Mouse (Mus musculus) MEL-GATA-1-ER (cell line): ENCODE measurements around the gene Trpm6.

Experiments
- DNase-seq: peaks from one replicate; pipeline ENCODE4 v3.0.0-alpha.2; 2012; ENCODE audit warnings: low read depth; ENCODE audit errors: extremely low read depth

Trpm6 gene

DNA sequence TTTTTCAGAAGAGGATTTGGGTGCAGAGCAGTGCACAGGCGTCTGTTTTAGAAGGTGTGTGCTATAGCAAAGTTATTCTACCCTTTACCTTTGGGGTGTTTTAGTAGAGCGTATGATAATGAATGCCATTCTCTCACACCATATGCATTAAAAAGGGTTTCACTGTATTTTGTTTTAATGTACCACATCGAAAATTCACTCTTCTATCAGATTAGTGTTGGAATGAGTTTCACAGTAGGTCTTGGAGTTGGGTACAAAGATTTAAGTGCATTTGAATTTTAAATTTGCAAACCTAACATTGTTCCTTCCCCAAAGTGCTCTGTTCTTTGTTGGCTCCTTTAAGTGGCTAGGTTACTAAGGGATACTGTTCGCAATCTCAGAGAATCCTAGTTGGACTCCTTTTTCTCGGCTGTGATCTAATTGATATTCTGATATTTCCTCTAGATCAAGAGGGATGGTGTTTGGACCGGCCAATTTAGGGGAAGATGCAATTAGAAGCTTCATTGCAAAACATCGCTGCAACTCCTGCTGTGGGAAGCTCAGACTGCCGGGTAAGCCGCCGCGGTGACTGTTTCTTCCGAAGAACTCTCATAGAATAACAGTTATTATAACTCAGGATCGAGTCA lies 138.8 kb downstream of the Trpm6 start:
- no peak for DNase-seq

DNA sequence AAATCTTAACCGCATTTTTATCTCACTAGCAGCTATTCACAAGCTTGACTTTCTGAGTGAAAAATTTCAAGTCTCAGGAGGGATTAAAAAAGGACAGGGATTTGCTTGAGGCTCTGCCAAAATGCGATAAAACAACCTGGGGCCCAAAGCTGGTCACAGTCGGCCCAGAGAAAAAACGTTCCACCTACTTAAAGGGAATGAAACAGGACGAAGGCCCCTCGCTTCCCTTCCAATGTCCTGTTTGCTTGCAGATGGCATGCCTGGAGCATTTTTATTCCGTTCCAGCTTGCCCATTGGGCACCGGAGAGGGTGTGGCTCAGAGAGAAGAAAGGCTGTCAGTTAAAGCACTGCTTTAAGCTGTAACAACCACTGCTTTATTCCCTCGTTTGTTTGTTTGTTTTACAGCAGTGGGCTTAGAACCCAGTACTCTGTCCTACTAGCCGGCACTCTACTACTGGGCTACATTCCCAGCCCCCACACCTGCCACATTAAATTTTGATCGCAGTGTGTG lies 139.4 kb downstream of the Trpm6 start:
- DNase-seq, result no peak

DNA sequence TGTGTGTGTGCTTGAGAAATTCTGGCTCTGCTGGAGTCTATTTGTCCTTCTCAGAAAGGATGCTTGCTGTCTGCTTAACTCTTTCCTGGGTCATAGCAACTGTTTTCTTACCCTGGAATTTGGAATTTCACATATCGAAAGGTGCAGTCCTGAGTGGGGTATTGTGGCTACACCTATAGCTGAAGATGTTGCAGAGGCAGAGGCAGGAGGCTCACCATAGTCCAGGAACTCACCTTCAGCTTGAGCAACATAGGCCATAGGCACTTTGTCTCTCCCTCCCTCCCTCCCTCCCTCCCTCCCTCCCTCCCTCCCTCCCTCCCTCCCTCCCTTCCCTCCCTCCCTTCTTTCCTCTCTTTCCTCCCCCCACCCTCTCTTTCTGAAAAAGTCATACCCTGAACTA lies 139.8 kb downstream of the Trpm6 start:
- DNase-seq, result no peak

DNA sequence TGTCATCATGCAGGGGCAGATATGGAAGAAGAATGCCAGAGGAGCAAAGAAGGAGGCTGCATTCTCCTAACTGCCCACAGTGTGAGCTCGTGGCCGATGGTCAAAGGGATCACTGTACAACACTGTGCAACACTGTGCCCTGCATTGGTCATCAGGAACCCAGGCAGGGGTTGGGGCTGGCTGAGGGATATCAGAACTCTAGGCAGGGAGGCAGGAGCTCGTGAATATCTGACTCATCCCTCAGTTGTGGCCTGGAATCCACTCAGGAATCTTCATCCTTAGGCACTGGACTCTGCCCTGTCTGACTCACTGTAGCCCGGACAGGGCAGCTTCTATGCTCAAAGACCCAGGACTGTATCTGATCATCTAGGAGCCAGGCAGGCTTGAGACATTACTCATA lies 140.4 kb downstream of the Trpm6 start:
- DNase-seq, result no peak

DNA sequence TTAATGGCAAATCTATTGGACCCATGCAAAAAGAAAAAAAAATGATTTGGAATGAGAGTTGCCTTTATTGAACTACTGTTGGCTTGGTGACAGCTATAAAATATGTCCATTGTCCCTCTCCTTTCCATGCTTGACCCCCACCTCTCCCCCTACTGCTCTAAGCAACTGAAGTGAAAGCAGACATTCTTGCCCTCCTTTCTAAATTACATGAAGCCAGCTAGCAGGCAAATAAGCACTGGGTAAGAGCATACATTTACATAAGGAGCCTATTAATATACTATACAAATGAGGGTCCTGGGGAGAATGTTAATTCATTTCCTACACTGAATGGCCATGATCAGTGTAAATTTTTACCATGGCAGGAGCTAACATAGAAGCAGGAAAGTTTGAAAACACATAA lies 148.5 kb downstream of the Trpm6 start:
- DNase-seq, result no peak

DNA sequence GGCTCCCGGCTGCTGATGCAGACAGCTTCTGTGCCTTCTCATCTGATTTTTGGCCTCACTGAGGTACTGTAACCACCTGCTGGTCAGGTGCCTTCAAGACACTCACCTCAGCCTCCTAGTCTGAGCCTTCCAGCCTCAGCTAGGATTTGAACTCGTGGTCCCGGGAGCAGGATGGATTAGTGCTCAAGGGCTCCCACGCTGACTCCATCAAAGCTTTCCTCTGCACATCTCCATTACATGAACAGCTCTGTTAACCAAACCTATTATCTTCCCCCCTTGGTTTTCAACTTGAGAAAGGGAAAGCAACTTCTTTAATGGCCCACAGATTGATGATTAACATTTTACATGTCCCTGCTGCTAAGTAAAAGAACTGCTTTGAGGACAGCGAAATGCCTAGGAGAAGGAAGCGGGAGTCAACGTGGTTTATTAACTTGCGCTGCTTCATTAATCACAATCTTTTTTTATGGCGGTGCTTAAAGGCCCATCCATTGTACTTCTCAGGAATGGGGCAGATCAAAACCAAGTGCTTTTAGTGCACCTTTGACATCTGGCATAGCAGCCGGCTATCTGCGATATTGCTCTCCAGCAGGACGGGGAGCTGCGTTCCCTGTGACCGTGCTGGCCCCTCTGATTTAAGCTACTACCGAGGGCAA lies 152.4 kb downstream of the Trpm6 start:
- DNase-seq, result no peak

DNA sequence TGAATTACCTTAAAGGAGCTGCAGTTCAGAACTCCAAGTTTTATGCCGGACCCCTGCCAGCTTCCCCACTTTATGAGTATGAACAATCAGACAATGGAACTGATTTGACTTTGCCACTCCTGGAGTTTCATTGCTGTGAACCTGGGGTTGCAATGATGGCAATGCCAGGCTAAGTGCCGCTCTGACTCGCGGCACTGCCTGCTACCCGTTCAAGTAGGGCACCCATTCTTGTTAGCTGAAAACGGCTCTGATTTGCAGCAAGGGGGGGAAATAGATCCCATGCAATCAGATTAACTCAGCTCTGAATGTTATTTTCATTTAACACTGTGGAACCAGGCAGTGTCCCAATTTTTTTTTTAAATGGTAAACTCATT lies 152.9 kb downstream of the Trpm6 start:
- no peak for DNase-seq

DNA sequence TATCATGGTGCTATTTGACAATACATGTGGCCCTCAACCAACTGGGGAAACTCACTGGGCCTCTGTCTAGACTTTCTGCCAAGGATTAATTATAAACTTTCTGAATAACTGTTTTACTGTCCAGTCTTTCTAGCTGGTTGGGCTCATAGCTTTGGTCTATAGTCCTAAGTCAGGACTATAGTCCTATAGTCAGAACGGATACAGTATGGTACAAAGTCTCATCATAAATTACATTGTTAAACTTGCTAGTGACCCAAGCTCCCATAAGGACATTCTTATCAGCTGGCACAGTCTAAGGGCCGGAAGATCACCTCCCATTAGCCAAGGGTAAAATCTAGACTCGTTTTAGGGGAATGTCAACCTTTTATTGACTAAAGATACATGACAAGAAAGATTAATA lies 155.7 kb downstream of the Trpm6 start:
- DNase-seq, result no peak

DNA sequence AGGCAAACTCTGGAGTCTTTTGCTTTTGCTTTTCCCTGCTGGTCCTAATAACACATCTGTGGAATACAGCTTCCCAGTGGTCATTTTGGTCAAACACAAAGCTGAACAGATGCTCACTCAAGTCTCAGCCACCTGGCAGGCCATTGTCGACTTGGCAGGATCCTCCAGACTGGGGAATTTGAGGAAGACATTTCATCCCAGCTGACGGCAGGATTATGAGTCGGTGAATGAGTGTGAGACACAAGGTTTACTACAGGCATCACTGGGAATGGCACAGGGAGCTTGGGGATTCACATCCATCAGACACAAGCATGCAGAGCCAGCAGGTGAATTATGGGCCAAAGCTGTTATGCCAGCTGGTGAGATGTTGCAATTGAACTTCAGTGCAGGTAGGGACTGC lies 159.9 kb downstream of the Trpm6 start:
- DNase-seq, result no peak

DNA sequence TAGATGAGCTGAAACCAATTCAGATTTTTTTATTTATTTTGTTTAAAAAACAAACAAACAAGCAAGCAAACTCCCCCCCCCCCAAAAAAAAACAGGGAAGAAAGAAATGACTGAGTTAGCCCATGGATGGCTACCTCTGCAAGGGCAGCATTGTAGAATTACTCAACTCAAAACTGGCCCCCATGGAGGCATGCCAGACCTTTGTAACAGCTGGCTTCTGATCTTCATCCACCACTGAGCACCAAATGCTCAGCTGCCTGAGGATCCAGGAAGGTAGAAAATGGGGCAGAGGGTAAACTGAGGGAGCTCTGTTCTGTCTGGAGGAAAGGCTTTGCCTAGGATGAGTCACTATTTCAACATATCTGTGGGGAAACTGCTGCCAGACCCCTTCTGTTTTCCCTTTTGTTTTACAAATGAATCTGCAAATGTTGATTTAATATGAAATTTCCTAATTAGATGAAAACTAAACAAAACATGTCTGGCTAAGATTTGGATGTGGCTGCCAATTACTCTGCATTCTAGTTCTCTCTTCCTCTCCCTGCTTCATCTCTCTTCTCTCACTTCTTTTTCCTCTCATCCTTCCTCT lies 162.1 kb downstream of the Trpm6 start:
- no peak for DNase-seq

DNA sequence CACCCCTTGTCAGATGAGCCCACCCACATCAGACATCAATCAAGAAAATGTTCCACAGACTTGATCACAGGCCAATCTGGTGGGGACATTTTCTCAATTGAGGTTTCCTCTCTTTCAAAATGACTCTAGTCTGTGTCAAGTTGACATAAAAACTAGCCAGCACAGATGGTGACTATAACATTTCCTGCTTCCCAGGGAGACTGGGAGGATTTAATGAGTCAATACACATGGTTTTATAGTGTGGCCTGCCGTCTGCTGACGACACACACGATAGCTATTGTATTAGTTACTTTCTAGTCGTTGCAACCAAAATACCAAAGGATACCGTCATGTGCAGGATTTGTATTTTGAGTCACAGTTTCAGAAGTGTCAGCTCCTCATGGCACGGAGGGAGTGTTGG lies 191.6 kb downstream of the Trpm6 start:
- DNase-seq, result no peak
